Mouse (Mus musculus): ENCODE results near the gene Pgbd1.

GRCm38 (mm10) chr13:21468061-21469019, 27.5 kb upstream of the Pgbd1 start, which contains the start of gene Nkapl:
- TF ChIP-seq CTCF (IDR thresholded peaks at IDR 0.05; ENCODE audit: low read depth) (0 out of 2 replicates have a peak, but pooled peaks have one; percentile 6), EP300 (IDR thresholded peaks at IDR 0.05; ENCODE audit: low read depth) (no peak)
